Mouse (Mus musculus) layer of hippocampus, adult 6 months (tissue): ENCODE measurements around the gene Olfr600. TPM values are rescaled to one million over a fixed set of nuclear protein-coding genes. Genes with fewer than 3 reads are reported as not detected.

ENCODE experiments used
- long read RNA-seq, 2 experiments: library from polyadenylated mRNA; unstranded; transcript quantifications; one replicate each; pipeline ENCODE4 v2.0.0; 2019 to 2020
- polyA plus RNA-seq: library from polyadenylated mRNA; unstranded; fragments of <200 nt; fragmentation: Nextera tagmentation; gene quantifications from 2 replicates; pipeline ENCODE4 v1.2.3, GENCODE M21; 2021

The Olfr600 gene
- not detected in 2 replicates for polyA plus RNA-seq
- long read RNA-seq, experiment 1, result 0 reads
- long read RNA-seq, experiment 2, result 0 reads

GRCm38 (mm10) chr7:103349569-103349968 is at the start of gene Olfr600:
Olfr600 (minus strand) TSS chr7:103349669.

GRCm38 (mm10) chr7:103386077-103386476 is 36.6 kb upstream of the Olfr600 start, which contains the start of gene Olfr603:
Olfr603 (minus strand) TSS chr7:103386177.

GRCm38 (mm10) chr7:103362555-103362954 is 13.1 kb upstream of the Olfr600 start, which contains the start of gene Olfr601:
Olfr601 (minus strand) TSS chr7:103362655.

GRCm38 (mm10) chr7:103335617-103336016 is 13.9 kb downstream of the Olfr600 start, which contains the start of gene Olfr599:
Olfr599 (plus strand) TSS chr7:103335917.

GRCm38 (mm10) chr7:103323268-103323667 is 26.2 kb downstream of the Olfr600 start, which contains the start of gene Olfr598:
Olfr598 (plus strand) TSS chr7:103323568.

GRCm38 (mm10) chr7:103316015-103316414 is 33.5 kb downstream of the Olfr600 start, which contains the start of gene Olfr597:
Olfr597 (plus strand) TSS chr7:103316315.

GRCm38 (mm10) chr7:103305348-103305747 is 44.1 kb downstream of the Olfr600 start, which contains the start of gene Olfr596:
Olfr596 (plus strand) TSS chr7:103305648.

Other genes starting within 250 kb of the Olfr600 start
- not detected in 2 replicates for gene Olfr586, start 224.0 kb downstream of the Olfr600 start, polyA plus RNA-seq
- not detected in 2 replicates for gene Olfr588-ps1, start 208.8 kb downstream of the Olfr600 start, polyA plus RNA-seq
- gene Olfr589, start 193.3 kb downstream of the Olfr600 start, polyA plus RNA-seq, result not detected in 2 replicates
- not detected in 2 replicates for gene Olfr591, start 171.3 kb downstream of the Olfr600 start, polyA plus RNA-seq
- not detected in 2 replicates for gene Olfr592, start 164.9 kb downstream of the Olfr600 start, polyA plus RNA-seq
- not detected in 2 replicates for gene Olfr593, start 137.8 kb downstream of the Olfr600 start, polyA plus RNA-seq
- gene Olfr594, start 132.7 kb downstream of the Olfr600 start, polyA plus RNA-seq, result not detected in 2 replicates
- gene Usp17ld, start 97.2 kb downstream of the Olfr600 start, polyA plus RNA-seq, result not detected in 2 replicates
- gene Olfr596, start 44.0 kb downstream of the Olfr600 start, polyA plus RNA-seq, result not detected in 2 replicates
- gene Olfr597, start 33.4 kb downstream of the Olfr600 start, polyA plus RNA-seq, result not detected in 2 replicates
- not detected in 2 replicates for gene Olfr598, start 26.1 kb downstream of the Olfr600 start, polyA plus RNA-seq
- gene Olfr599, start 13.8 kb downstream of the Olfr600 start, polyA plus RNA-seq, result not detected in 2 replicates
- gene Olfr601, start 13.0 kb upstream of the Olfr600 start, polyA plus RNA-seq, result not detected in 2 replicates
- not detected in 2 replicates for gene Olfr603, start 36.5 kb upstream of the Olfr600 start, polyA plus RNA-seq
- not detected in 2 replicates for gene Usp17lc, start 65.4 kb upstream of the Olfr600 start, polyA plus RNA-seq
- gene Olfr605, start 95.8 kb upstream of the Olfr600 start, polyA plus RNA-seq, result not detected in 2 replicates
- not detected in 2 replicates for gene Olfr606, start 99.4 kb upstream of the Olfr600 start, polyA plus RNA-seq
- not detected in 2 replicates for gene Olfr607, start 114.5 kb upstream of the Olfr600 start, polyA plus RNA-seq
- gene Olfr608, start 120.2 kb upstream of the Olfr600 start, polyA plus RNA-seq, result not detected in 2 replicates
- not detected in 2 replicates for gene Olfr609, start 148.4 kb upstream of the Olfr600 start, polyA plus RNA-seq
- not detected in 2 replicates for gene Olfr610, start 162.5 kb upstream of the Olfr600 start, polyA plus RNA-seq
- gene Olfr611, start 171.2 kb upstream of the Olfr600 start, polyA plus RNA-seq, result not detected in 2 replicates
- gene Olfr612, start 193.0 kb upstream of the Olfr600 start, polyA plus RNA-seq, result not detected in 2 replicates
- gene Olfr613, start 198.4 kb upstream of the Olfr600 start, polyA plus RNA-seq, result not detected in 2 replicates
- not detected in 2 replicates for gene Olfr615, start 206.4 kb upstream of the Olfr600 start, polyA plus RNA-seq
- not detected in 2 replicates for gene Olfr616, start 219.5 kb upstream of the Olfr600 start, polyA plus RNA-seq
- not detected in 2 replicates for gene Olfr617, start 223.4 kb upstream of the Olfr600 start, polyA plus RNA-seq
- gene Olfr618, start 240.4 kb upstream of the Olfr600 start, polyA plus RNA-seq, result not detected in 2 replicates